Mouse (Mus musculus): Measurements from ENCODE around the gene Gm10518. TPM values are rescaled to one million over a fixed set of nuclear protein-coding genes. Genes with fewer than 3 reads are reported as not detected.

Gene Gm10518
- polyA plus RNA-seq (2015; fragmentation: Illumina TruSeq; extraction: RNeasy Lipid Tissue Mini Kit (QIAGEN cat#74804); ENCODE audit: insufficient read depth, low read depth, low replicate concordance), result not detected

GRCm38 (mm10) chr1:179802610-179803512, at the start of gene Gm10518:
TSS of gene Gm10518 (plus strand) at chr1:179803376.

GRCm38 (mm10) chr1:179803513-179804139, 450 bp downstream of the Gm10518 start, which contains the start of gene Ahctf1:
TSS of gene Ahctf1 (minus strand) at chr1:179803680.

Other genes starting within 250 kb of the Gm10518 start
- 4.7 TPM for gene Sccpdh, start 135.2 kb upstream of the Gm10518 start, polyA plus RNA-seq (2015; fragmentation: Illumina TruSeq; extraction: RNeasy Lipid Tissue Mini Kit (QIAGEN cat#74804); ENCODE audit: insufficient read depth, low read depth, low replicate concordance)
- gene Kif28, start 58.1 kb upstream of the Gm10518 start, polyA plus RNA-seq (2015; fragmentation: Illumina TruSeq; extraction: RNeasy Lipid Tissue Mini Kit (QIAGEN cat#74804); ENCODE audit: insufficient read depth, low read depth, low replicate concordance), result not detected
- gene Ahctf1, start 304 bp downstream of the Gm10518 start, polyA plus RNA-seq (2015; fragmentation: Illumina TruSeq; extraction: RNeasy Lipid Tissue Mini Kit (QIAGEN cat#74804); ENCODE audit: insufficient read depth, low read depth, low replicate concordance), result 9.0 TPM
- 10.6 TPM for gene Cdc42bpa, start 157.1 kb downstream of the Gm10518 start, polyA plus RNA-seq (2015; fragmentation: Illumina TruSeq; extraction: RNeasy Lipid Tissue Mini Kit (QIAGEN cat#74804); ENCODE audit: insufficient read depth, low read depth, low replicate concordance)